Mouse (Mus musculus) liver, embryonic 14.5 days (tissue): ENCODE data around the gene Acaca. TPM values are rescaled to one million over a fixed set of nuclear protein-coding genes. Genes with fewer than 3 reads are reported as not detected.
"Not testable (repeated sequence)": the region's sequence is repeated elsewhere in the genome, so short reads cannot be mapped to it uniquely, and the experiment has no call there.

Experiments used
- ATAC-seq: fragments of 200-750 bp; cut with Nextera tagmentation; 2 replicates; pipeline ENCODE4 v1.8.0; 2017; ENCODE audit warnings: moderate number of reproducible peaks, mild to moderate bottlenecking, moderate library complexity; ENCODE audit not compliant: insufficient read depth
- DNase-seq, 3 experiments: peaks; one replicate each; pipeline ENCODE4 v3.0.0-alpha.2; 2012 to 2013; ENCODE audit warnings: low read depth in 3 of 3, low spot score in 3 of 3
- H3K27ac ChIP-seq: fragments of 300-500 bp; sonication (generic); 2 replicates; pipeline ENCODE4 v1.5.1; 2014; ENCODE audit warnings: moderate library complexity, mild to moderate bottlenecking, control low read depth, inconsistent platforms
- H3K27me3 ChIP-seq: fragments of 300-500 bp; sonication (generic); 2 replicates; pipeline ENCODE4 v1.6.1; 2014; ENCODE audit warnings: mild to moderate bottlenecking, low read length, moderate library complexity; ENCODE audit not compliant: control insufficient read depth, insufficient read depth
- H3K36me3 ChIP-seq: fragments of 300-500 bp; sonication (generic); replicated peaks from 2 replicates; pipeline ENCODE4 v1.6.1; 2014; ENCODE audit warnings: low read depth; ENCODE audit not compliant: control insufficient read depth, insufficient read depth
- H3K4me1 ChIP-seq, 2 experiments: fragments of 200-500 bp in 1 of 2; fragments of 300-500 bp in 1 of 2; sonication (generic) in 1 of 2; replicated peaks; 2 replicates each; pipeline ENCODE4 v1.6.1; 2012 to 2014; ENCODE audit warnings: antibody characterized with exemption in 1 of 2, inconsistent platforms in 1 of 2, low read length in 1 of 2; ENCODE audit not compliant: control insufficient read depth in 2 of 2, insufficient read depth in 2 of 2
- H3K4me2 ChIP-seq: fragments of 300-500 bp; sonication (generic); 2 replicates; pipeline ENCODE4 v1.6.1; 2014; ENCODE audit warnings: low read depth, mild to moderate bottlenecking, control low read depth, moderate library complexity
- H3K4me3 ChIP-seq, 2 experiments: fragments of 200-500 bp in 1 of 2; fragments of 300-500 bp in 1 of 2; sonication (generic) in 1 of 2; 2 replicates each; pipeline ENCODE4 v1.5.1; 2012 to 2014; ENCODE audit warnings: low read depth in 2 of 2, low read length in 2 of 2, mild to moderate bottlenecking in 2 of 2, control low read depth in 1 of 2, inconsistent platforms in 1 of 2, moderate library complexity in 1 of 2; ENCODE audit not compliant: insufficient read depth in 1 of 2
- H3K9ac ChIP-seq: fragments of 300-500 bp; sonication (generic); replicated peaks from 2 replicates; pipeline ENCODE4 v1.6.1; 2014; ENCODE audit warnings: mild to moderate bottlenecking, control low read depth, moderate library complexity
- H3K9me3 ChIP-seq: fragments of 300-500 bp; sonication (generic); 2 replicates; pipeline ENCODE4 v1.6.1; 2016; ENCODE audit warnings: low read length, mixed read lengths; ENCODE audit not compliant: control insufficient read depth
- CTCF ChIP-seq: IDR thresholded peaks from 2 replicates; pipeline ENCODE4 v1.5.1; 2016; ENCODE audit warnings: antibody characterized with exemption, low read depth, control low read depth
- EP300 ChIP-seq: IDR thresholded peaks from 2 replicates; pipeline ENCODE4 v1.6.1; 2016; ENCODE audit warnings: antibody characterized with exemption, low read depth
- WGBS: fragments of 180-500 bp; shearing (Covaris S2); extraction: QIAGEN DNeasy Blood & Tissue Kit; methylation state at CpG from one replicate; pipeline ENCODE4 v1.1.7; 2014; ENCODE audit not compliant: insufficient replicate concordance; 5-methylcytosine and 5-hydroxymethylcytosine counted together
- polyA plus RNA-seq, 2 experiments: library from polyadenylated mRNA; depleted of rRNA in 1 of 2; stranded (reverse) in 1 of 2; unstranded in 1 of 2; fragments of >200 nt; fragmentation: Nextera tagmentation in 1 of 2; extraction: Ambion mirVana in 1 of 2; gene quantifications; 2 replicates each; pipeline versions ENCODE4 v1.2.1 to v1.2.3; 2012 to 2014

Acaca gene
- polyA plus RNA-seq, 2 experiments, result 4.7 to 6.6 TPM

DNA sequence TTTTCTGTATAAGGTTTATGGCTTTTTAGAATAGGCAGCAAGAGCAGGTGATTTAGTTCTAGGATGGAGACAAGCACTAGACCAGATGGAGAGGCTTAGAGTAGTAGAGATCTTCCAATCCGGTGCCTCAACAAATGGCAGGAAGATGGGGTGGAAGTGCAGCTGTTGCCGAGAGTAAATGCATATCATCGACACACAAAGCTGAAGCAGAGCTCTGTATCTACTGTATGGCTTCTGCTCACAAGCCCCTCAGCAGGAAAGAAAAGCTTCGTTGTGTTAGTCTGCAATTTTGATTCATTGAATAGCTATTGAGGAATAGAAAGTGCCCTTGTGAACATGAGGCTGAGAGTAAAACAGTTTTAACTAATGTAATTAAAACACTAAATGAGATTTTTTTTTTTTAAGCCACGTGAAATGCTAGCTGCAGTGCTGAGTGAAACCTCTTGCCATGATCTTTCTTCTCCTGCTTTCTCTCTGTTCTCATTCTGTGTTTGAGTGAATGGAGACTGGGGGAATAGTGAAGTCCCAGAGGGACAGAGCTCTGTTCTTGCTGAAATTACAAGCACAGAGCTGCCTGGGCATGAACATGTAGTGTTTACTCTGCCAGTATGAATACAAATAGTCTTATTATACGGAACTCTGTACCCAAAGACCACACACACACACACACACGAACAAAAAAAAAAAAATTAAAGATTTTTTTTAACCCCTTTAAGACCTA is 194.7 kb downstream of the Acaca start:
- no peak overlapping the region for H3K4me2 ChIP-seq
- no peak for ATAC-seq
- no peak overlapping the region for H3K27ac ChIP-seq
- TF ChIP-seq EP300 (no peak), CTCF (no peak)
- no peak overlapping the region for H3K4me3 ChIP-seq
- H3K9ac ChIP-seq, result no peak overlapping the region
- no peaks in the 10 kb centered on the region for H3K4me1 ChIP-seq
- WGBS, result 72% methylated on average over 7 of the region's 7 CpGs
- H3K36me3 ChIP-seq, result no peaks in the 10 kb centered on the region; the same call in 1 of the 2 replicates
- no peak for DNase-seq
- H3K27me3 ChIP-seq, result no peaks in the 10 kb centered on the region
- H3K9me3 ChIP-seq, result no peaks in the 10 kb centered on the region

DNA sequence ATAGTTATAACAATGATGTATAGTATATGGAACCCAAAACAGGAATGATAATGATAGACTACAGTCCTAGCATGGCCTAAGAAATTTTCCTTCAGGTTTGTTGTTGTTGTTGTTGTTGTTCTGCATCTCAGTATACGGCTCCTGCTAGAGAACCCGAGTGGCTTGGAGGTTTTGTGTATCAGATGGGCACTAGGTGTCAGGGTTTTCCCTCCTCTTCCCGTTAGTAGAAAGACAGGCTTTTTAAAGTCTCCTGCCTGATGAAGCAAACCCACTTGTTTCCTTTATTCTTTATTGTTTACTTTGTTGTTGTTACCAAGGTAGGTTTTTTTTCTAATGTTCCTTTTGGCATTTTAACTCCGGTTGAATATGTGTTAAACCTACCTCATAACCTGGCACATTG is 197.6 kb downstream of the Acaca start:
- TF ChIP-seq CTCF (no peak), EP300 (no peak)
- no peak for ATAC-seq
- 70% methylated on average over 4 of the region's 4 CpGs for WGBS

DNA sequence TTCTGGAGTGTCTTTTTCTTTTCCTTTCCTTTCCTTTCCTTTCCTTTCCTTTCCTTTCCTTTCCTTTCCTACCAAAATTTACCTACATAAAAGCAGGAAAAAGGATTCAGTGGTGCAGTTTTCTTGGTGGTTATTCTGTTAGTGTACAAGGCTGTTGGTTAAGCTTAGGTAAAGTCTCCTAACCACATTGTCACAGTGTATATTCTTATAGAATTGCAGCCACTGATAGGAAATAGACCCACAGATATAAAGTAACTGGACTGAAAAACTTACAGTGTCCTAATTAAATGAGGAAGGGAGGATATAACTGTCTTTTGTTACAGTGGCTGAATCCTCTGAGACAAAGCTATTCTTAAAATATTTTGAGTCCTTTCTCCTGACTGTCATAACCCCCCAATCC is 202.9 kb downstream of the Acaca start:
- no peak for TF ChIP-seq EP300
- TF ChIP-seq CTCF, result no peak
- H3K36me3 ChIP-seq, result no peaks in the 10 kb centered on the region; the same call in 1 of the 2 replicates
- H3K27ac ChIP-seq, result no peak overlapping the region
- H3K9ac ChIP-seq, result no peak overlapping the region
- ATAC-seq (no peak), DNase-seq (no peak)
- H3K4me3 ChIP-seq, result no peak overlapping the region
- no peaks in the 10 kb centered on the region for H3K27me3 ChIP-seq
- H3K9me3 ChIP-seq, result no peaks in the 10 kb centered on the region
- no peaks in the 10 kb centered on the region for H3K4me1 ChIP-seq
- no peak overlapping the region for H3K4me2 ChIP-seq

More for the DNA sequence above, 197.6 kb downstream of the Acaca start:
- DNase-seq, result no peak
- no peaks in the 10 kb centered on the region; the same call in 1 of the 2 replicates for H3K36me3 ChIP-seq
- no peak overlapping the region for H3K9ac ChIP-seq
- no peaks in the 10 kb centered on the region for H3K4me1 ChIP-seq
- H3K4me2 ChIP-seq, result no peak overlapping the region
- no peak overlapping the region for H3K27ac ChIP-seq
- no peaks in the 10 kb centered on the region for H3K27me3 ChIP-seq
- H3K4me3 ChIP-seq, result no peak overlapping the region
- H3K9me3 ChIP-seq, result no peaks in the 10 kb centered on the region

DNA sequence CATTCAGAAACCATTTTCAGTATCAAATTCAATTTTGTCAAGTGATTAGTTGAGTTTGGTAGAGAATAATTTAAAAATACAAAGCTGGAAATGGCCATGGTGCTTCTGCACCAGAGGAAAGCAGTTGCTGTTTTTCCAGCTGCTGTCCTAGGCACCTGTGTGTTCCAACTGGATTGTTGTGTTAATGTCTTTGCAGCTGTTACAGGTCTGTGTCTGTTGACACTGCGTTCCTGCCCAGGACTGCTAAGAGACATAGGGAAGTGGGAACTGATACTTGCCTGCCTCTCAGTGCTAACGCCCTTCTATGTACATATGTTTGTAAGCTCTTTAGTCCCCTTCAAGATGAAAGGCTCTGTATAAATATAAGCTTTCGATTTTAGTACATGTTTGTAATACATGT is 203.4 kb downstream of the Acaca start:
- no peak overlapping the region for H3K4me2 ChIP-seq
- TF ChIP-seq CTCF (no peak), EP300 (no peak)
- WGBS, result 70% methylated on average over 3 of the region's 3 CpGs
- no peak for ATAC-seq
- no peaks in the 10 kb centered on the region; the same call in 1 of the 2 replicates for H3K36me3 ChIP-seq
- H3K4me3 ChIP-seq, result no peak overlapping the region
- DNase-seq, result no peak
- H3K27me3 ChIP-seq, result no peaks in the 10 kb centered on the region
- H3K4me1 ChIP-seq, result no peaks in the 10 kb centered on the region
- no peak overlapping the region for H3K9ac ChIP-seq
- H3K27ac ChIP-seq, result no peak overlapping the region
- H3K9me3 ChIP-seq, result no peaks in the 10 kb centered on the region

DNA sequence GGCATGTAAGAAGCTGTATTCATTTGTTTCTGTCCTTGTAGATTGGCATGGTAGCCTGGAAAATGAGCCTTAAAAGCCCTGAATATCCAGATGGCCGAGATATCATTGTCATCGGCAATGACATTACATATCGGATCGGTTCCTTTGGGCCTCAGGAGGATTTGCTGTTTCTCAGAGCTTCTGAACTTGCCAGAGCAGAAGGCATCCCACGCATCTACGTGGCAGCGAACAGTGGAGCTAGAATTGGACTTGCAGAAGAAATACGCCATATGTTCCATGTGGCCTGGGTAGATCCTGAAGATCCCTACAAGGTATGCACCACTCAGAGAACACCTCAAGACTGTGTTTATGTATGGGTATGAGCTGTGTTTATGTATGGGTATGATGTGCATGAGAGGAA is 208.8 kb downstream of the Acaca start:
- H3K4me3 ChIP-seq, H3K4me1 ChIP-seq, ATAC-seq, H3K36me3 ChIP-seq, H3K27me3 ChIP-seq, H3K9ac ChIP-seq, DNase-seq, H3K4me2 ChIP-seq, H3K9me3 ChIP-seq, H3K27ac ChIP-seq: not testable (repeated sequence)
- WGBS, result 85% methylated on average over 5 of the region's 8 CpGs
